ENCODE assay signal across 27 mouse cellular contexts in genomic region chr16:81199467-81199866, GRCm38 (mm10). TPM values are rescaled to one million over a fixed set of nuclear protein-coding genes. Genes with fewer than 3 reads are reported as not detected.
DNase-seq lines count a peak whose midpoint lies in the region; ATAC-seq and TF ChIP-seq lines count a peak whose summit lies in the region.
"Had no signal": no experiment of that assay in that cellular context is flagged by ENCODE, and none has a peak within 500 bp of the region (broad histone marks: within the 10 kb centered on the region; RNA-seq: fewer than 3 reads in every experiment).

No protein-coding gene starts in this region.

- H3K79me2 ChIP-seq in myocyte (ENCODE audit: control insufficient read depth, insufficient read depth) = no peaks in the 10 kb centered on the region

- 0 out of 2 replicates have a peak overlapping the region, but pooled peaks have one; percentile 88 for H3K4me2 ChIP-seq in heart, embryonic 12.5 days
- H3K4me2 ChIP-seq in lung, embryonic 15.5 days = peak overlapping the region; percentile 94; the same call in 1 of the 2 replicates
- H3K4me2 ChIP-seq in myocyte (ENCODE audit: low read depth) = no peak overlapping the region

- WGBS in heart, embryonic 12.5 days = 65% methylated on average over 5 of the region's 5 CpGs
- WGBS in lung, embryonic 15.5 days = 69% methylated on average over 5 of the region's 5 CpGs

- no peak overlapping the region for H3K4me3 ChIP-seq in heart, embryonic 12.5 days
- no peak overlapping the region for H3K4me3 ChIP-seq in lung, embryonic 15.5 days
- peak overlapping the region; percentile 24 for H3K4me3 ChIP-seq in myocyte

- no peaks in the 10 kb centered on the region for H3K9me3 ChIP-seq in heart, embryonic 12.5 days (replicated peaks)
- no peaks in the 10 kb centered on the region for H3K9me3 ChIP-seq in lung, embryonic 15.5 days
- H3K9me3 ChIP-seq: embryonic facial prominence, embryonic 10.5 days; heart, embryonic 15.5 days; intestine, embryonic 15.5 days; limb, embryonic 12.5 days; midbrain, embryonic 15.5 days; neural tube, embryonic 13.5 days had no signal

- H3K9ac ChIP-seq in heart, embryonic 12.5 days = no peak overlapping the region
- no peak overlapping the region for H3K9ac ChIP-seq in lung, embryonic 15.5 days

- H3K4me1 ChIP-seq in heart, embryonic 12.5 days (replicated peaks) = peaks cover 4% of the 10 kb centered on the region; the same call in 1 of the 2 replicates
- H3K4me1 ChIP-seq in lung, embryonic 15.5 days = peaks cover 4% of the 10 kb centered on the region; the same call in 1 of the 2 replicates
- H3K4me1 ChIP-seq: intestine, embryonic 15.5 days had no signal

- H3ac ChIP-seq in myocyte (ENCODE audit: control insufficient read depth, insufficient read length) = no peak overlapping the region

- ATAC-seq in heart, embryonic 12.5 days (ENCODE audit: insufficient number of reproducible peaks, low FRiP score) = no peak
- ATAC-seq in lung, embryonic 15.5 days (ENCODE audit: borderline replicate concordance, extremely low read depth, low FRiP score, low TSS enrichment) = no peak
- peak; percentile 42 to 44 for ATAC-seq in hematopoietic stem cell, adult 5-6 weeks (replicated peaks in 1 of 2; ENCODE audit: insufficient read depth in 1 of 2, low FRiP score in 2 of 2, low TSS enrichment in 1 of 2, low read depth in 1 of 2, poor library complexity in 2 of 2, severe bottlenecking in 2 of 2)

- TF ChIP-seq POLR2A in myocyte (IDR thresholded peaks at IDR 0.05; ENCODE audit: insufficient read length, low read depth) = no peak

- no peak for DNase-seq in heart, postnatal 4 days
- DNase-seq in lung, postnatal 25 days (ENCODE audit: low spot score) = no peak
- no peak for DNase-seq in cerebellum, adult 9-10 months
- DNase-seq: adrenal gland, postnatal 36 days; gastrocnemius, postnatal 10 days; heart, postnatal 36 days; kidney, adult 9 months; kidney, postnatal 14 days; layer of hippocampus, postnatal 36 days; lung, adult 2 months; lung, postnatal 36 days; retina, postnatal 1 day; thymus, postnatal 14 days had no signal

- H3K27ac ChIP-seq in heart, embryonic 12.5 days (ENCODE audit: poor library complexity, severe bottlenecking) = no peak overlapping the region
- H3K27ac ChIP-seq in lung, embryonic 15.5 days = no peak overlapping the region
- H3K27ac ChIP-seq: heart, embryonic 15.5 days; intestine, embryonic 15.5 days; limb, embryonic 12.5 days had no signal

- H3K36me3 ChIP-seq in heart, embryonic 12.5 days = no peaks in the 10 kb centered on the region
- no peaks in the 10 kb centered on the region for H3K36me3 ChIP-seq in lung, embryonic 15.5 days
- H3K36me3 ChIP-seq in myocyte (ENCODE audit: control insufficient read depth, insufficient read depth) = no peaks in the 10 kb centered on the region
- H3K36me3 ChIP-seq: embryonic facial prominence, embryonic 10.5 days; heart, embryonic 15.5 days; intestine, embryonic 15.5 days; limb, embryonic 12.5 days; midbrain, embryonic 15.5 days; neural tube, embryonic 13.5 days had no signal

- H3K27me3 ChIP-seq in heart, embryonic 12.5 days (replicated peaks) = no peaks in the 10 kb centered on the region
- H3K27me3 ChIP-seq in lung, embryonic 15.5 days = no peaks in the 10 kb centered on the region
- no peaks in the 10 kb centered on the region for H3K27me3 ChIP-seq in myocyte (ENCODE audit: control insufficient read depth, insufficient read depth, insufficient read length)
- H3K27me3 ChIP-seq: heart, embryonic 15.5 days; intestine, embryonic 15.5 days; limb, embryonic 12.5 days; midbrain, embryonic 15.5 days; neural tube, embryonic 13.5 days had no signal

TF ChIP-seq in myocyte, 11 proteins besides CTCF, POLR2A, EP300 and RAD21:
- TF ChIP-seq SRF (IDR thresholded peaks at IDR 0.05; ENCODE audit: control insufficient read depth, insufficient read length, low read depth) (no peak), REST (IDR thresholded peaks at IDR 0.05; ENCODE audit: insufficient read depth, insufficient read length) (no peak), TCF12 (IDR thresholded peaks at IDR 0.05; ENCODE audit: insufficient read depth, poor library complexity, severe bottlenecking) (no peak), POLR2AphosphoS2 (IDR thresholded peaks at IDR 0.05; ENCODE audit: insufficient read length, low read depth) (no peak), MYOG (IDR thresholded peaks at IDR 0.05; ENCODE audit: control insufficient read depth in 1 of 3, insufficient read depth in 1 of 3, insufficient read length in 2 of 3, low read depth in 2 of 3) (no peak), MAX (IDR thresholded peaks at IDR 0.05; ENCODE audit: low read depth) (no peak), USF1 (IDR thresholded peaks at IDR 0.05; ENCODE audit: low read depth) (no peak), E2F4 (IDR thresholded peaks at IDR 0.05; ENCODE audit: insufficient read depth) (no peak), CEBPB (IDR thresholded peaks at IDR 0.05; ENCODE audit: insufficient read depth, poor library complexity, severe bottlenecking) (no peak)

RNA-seq across cellular contexts. Expression of gene Ncam2, which starts 1.0 kb away (rescaled TPM):
- 0.04 TPM in 1 of 2 replicates, not detected in the other for polyA plus RNA-seq in heart, embryonic 12.5 days (2016; fragmentation: Nextera tagmentation; extraction: Ambion mirVana)
- total RNA-seq in heart, postnatal 4 days (2021) = under 1 TPM; 0.14 to 0.17 TPM
- 0.33 and 0.40 TPM in 2 replicates for polyA plus RNA-seq in lung, embryonic 15.5 days (2015; fragmentation: Nextera tagmentation; extraction: Ambion mirVana)
- total RNA-seq in hematopoietic stem cell, adult 5-6 weeks (2017) = 0.10 and 0.56 TPM in 2 replicates
- 0.02 TPM for polyA plus RNA-seq in myocyte (2012; fragmentation: generic; extraction: Trizol)
- total RNA-seq: granulocyte monocyte progenitor cell, adult 5-6 weeks had no signal
- polyA plus RNA-seq: Patski; spleen, adult 2 months; testis, adult 2 months had no signal

Comparison
In these comparisons a context has a peak if more than half of its experiments do, and no peak if none do; other contexts are left out.
1. ATAC-seq: peak in hematopoietic stem cell, adult 5-6 weeks (2 of 2); none in heart, embryonic 12.5 days (single experiment) and lung, embryonic 15.5 days (single experiment).